Mouse (Mus musculus): ENCODE results near the gene Gm2026. TPM values are rescaled to one million over a fixed set of nuclear protein-coding genes. Genes with fewer than 3 reads are reported as not detected.
"Not testable (repeated sequence)": the region's sequence is repeated elsewhere in the genome, so short reads cannot be mapped to it uniquely, and the experiment has no call there.

Gene Gm2026
- 7.0 and 7.5 TPM in 2 replicates for polyA plus RNA-seq (2012; rRNA removed)

- DNase-seq (ENCODE audit: low spot score): not testable (repeated sequence)
These were observed at the start of gene Gm2026 for GRCm38 (mm10) chr2:175965031-175965430. TSS of gene Gm2026 (plus strand) at chr2:175965331.

GRCm38 (mm10) chr2:175931000-175931399 is 34.1 kb upstream of the Gm2026 start, which contains the start of gene Zfp966:
TSS of gene Zfp966 (minus strand) at chr2:175931100.
- not testable (repeated sequence) for DNase-seq (ENCODE audit: low spot score)

Other genes with a start within 250 kb of the Gm2026 start
- gene Gm2007, start 223.8 kb upstream of the Gm2026 start, polyA plus RNA-seq (2012; rRNA removed): 0.04 TPM in 1 of 2 replicates, not detected in the other
- gene Gm14288, start 164.2 kb upstream of the Gm2026 start, polyA plus RNA-seq (2012; rRNA removed): 5.5 and 6.7 TPM in 2 replicates
- gene Gm6710, start 96.1 kb upstream of the Gm2026 start, polyA plus RNA-seq (2012; rRNA removed): 4.2 and 5.5 TPM in 2 replicates
- gene Zfp966, start 34.2 kb upstream of the Gm2026 start, polyA plus RNA-seq (2012; rRNA removed): 3.9 and 5.4 TPM in 2 replicates
- 1.9 and 5.8 TPM in 2 replicates for gene Gm2004, start 184.5 kb downstream of the Gm2026 start, polyA plus RNA-seq (2012; rRNA removed)

Measured in urinary bladder, adult 2 months (tissue).